In the genomic region with DNA sequence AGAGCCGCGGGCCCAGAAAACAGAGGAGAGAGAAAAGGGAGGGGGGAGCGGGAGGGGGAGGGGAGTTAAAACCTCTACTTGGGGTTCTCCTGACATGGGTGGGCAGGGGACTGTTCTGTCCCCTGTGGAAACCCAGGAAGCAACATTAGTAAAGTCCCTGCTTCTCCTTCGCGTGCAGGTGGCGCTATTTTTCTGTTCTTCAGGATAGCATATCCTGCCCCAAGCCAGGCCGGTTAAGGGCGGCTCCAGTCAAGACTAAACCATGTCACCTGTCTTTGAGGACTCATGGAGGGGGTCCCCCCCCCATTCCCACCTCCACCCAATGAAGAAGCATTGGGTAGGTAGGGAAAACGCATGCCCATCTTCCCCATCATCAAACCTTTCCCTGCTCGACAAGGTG, we compare ENCODE assay signal across 11 mouse cellular contexts.
DNase-seq lines count a peak whose midpoint lies in the region; ATAC-seq and TF ChIP-seq lines count a peak whose summit lies in the region.
"Had no signal": no experiment of that assay in that cellular context is flagged by ENCODE, and none has a peak within 500 bp of the region (broad histone marks: within the 10 kb centered on the region; RNA-seq: fewer than 3 reads in every experiment).

No protein-coding gene starts in this region.

- no peak overlapping the region for H3K9ac ChIP-seq in heart, embryonic 11.5 days (ENCODE audit: low read depth, low read length)
- no peak overlapping the region for H3K9ac ChIP-seq in liver, embryonic 14.5 days (replicated peaks)
- H3K9ac ChIP-seq in liver, embryonic 11.5 days (ENCODE audit: low read depth, low read length): no peak overlapping the region

- peak; percentile 22 for TF ChIP-seq CTCF in liver, embryonic 14.5 days (IDR thresholded peaks at IDR 0.05; ENCODE audit: low read depth)

- no peak overlapping the region for H3K4me3 ChIP-seq in heart, embryonic 11.5 days (ENCODE audit: low read depth, low read length)
- no peak overlapping the region for H3K4me3 ChIP-seq in liver, embryonic 14.5 days (ENCODE audit: insufficient read depth in 1 of 2, low read depth in 2 of 2, low read length in 2 of 2)
- H3K4me3 ChIP-seq in liver, embryonic 11.5 days (ENCODE audit: low read depth, low read length): no peak overlapping the region
- no peak overlapping the region for H3K4me3 ChIP-seq in limb, embryonic 10.5 days
- H3K4me3 ChIP-seq: forebrain, embryonic 10.5 days had no signal

- H3K9me3 ChIP-seq in heart, embryonic 11.5 days (replicated peaks; ENCODE audit: control insufficient read depth, low read length): no peaks in the 10 kb centered on the region
- no peaks in the 10 kb centered on the region for H3K9me3 ChIP-seq in liver, embryonic 14.5 days (ENCODE audit: control insufficient read depth, low read length)
- H3K9me3 ChIP-seq in liver, embryonic 11.5 days (ENCODE audit: control insufficient read depth, low read length): no peaks in the 10 kb centered on the region
- H3K9me3 ChIP-seq in limb, embryonic 10.5 days (replicated peaks): no peaks in the 10 kb centered on the region
- H3K9me3 ChIP-seq: forebrain, embryonic 10.5 days had no signal

- H3K36me3 ChIP-seq in heart, embryonic 11.5 days (ENCODE audit: control insufficient read depth, insufficient read depth, low read length): no peaks in the 10 kb centered on the region
- no peaks in the 10 kb centered on the region for H3K36me3 ChIP-seq in liver, embryonic 14.5 days (replicated peaks; ENCODE audit: control insufficient read depth, insufficient read depth, low read depth)
- H3K36me3 ChIP-seq in liver, embryonic 11.5 days (ENCODE audit: control insufficient read depth, insufficient read depth, low read length): no peaks in the 10 kb centered on the region
- no peaks in the 10 kb centered on the region for H3K36me3 ChIP-seq in limb, embryonic 10.5 days
- H3K36me3 ChIP-seq: forebrain, embryonic 10.5 days had no signal

- WGBS in heart, embryonic 11.5 days (ENCODE audit: insufficient replicate concordance): 32% methylated on average over 10 of the region's 10 CpGs
- 36% methylated on average over 9 of the region's 10 CpGs for WGBS in liver, embryonic 14.5 days (ENCODE audit: insufficient replicate concordance)
- 31% methylated on average over 10 of the region's 10 CpGs for WGBS in liver, embryonic 11.5 days
- 47% methylated on average over 10 of the region's 10 CpGs for WGBS in limb, embryonic 10.5 days

- no peak for DNase-seq in heart, postnatal 4 days
- DNase-seq in liver, embryonic 14.5 days (ENCODE audit: low read depth in 3 of 3, low spot score in 3 of 3): no peak
- no peak for DNase-seq in liver, embryonic 11.5 days (ENCODE audit: low spot score)
- DNase-seq in R1 (ENCODE audit: low read depth, low spot score): peak; percentile 27
- no peak for DNase-seq in limb, embryonic 10.5 days (ENCODE audit: low spot score)
- DNase-seq in frontal cortex, postnatal 25 days (ENCODE audit: low spot score in 2 of 2): no peak
- DNase-seq: cerebellum, postnatal 36 days had no signal

- H3K27ac ChIP-seq in heart, embryonic 11.5 days (ENCODE audit: low read depth, low read length): no peak overlapping the region
- no peak overlapping the region for H3K27ac ChIP-seq in liver, embryonic 14.5 days
- H3K27ac ChIP-seq in liver, embryonic 11.5 days (ENCODE audit: low read depth, low read length): no peak overlapping the region
- peak overlapping the region; percentile 1; the same call in 1 of the 2 replicates for H3K27ac ChIP-seq in limb, embryonic 10.5 days
- H3K27ac ChIP-seq: forebrain, embryonic 10.5 days; macrophage had no signal

- 0 out of 2 replicates have a peak, but pooled peaks cover 3% of the 10 kb centered on the region for H3K27me3 ChIP-seq in heart, embryonic 11.5 days (ENCODE audit: control insufficient read depth, insufficient read depth, low read length)
- no peaks in the 10 kb centered on the region for H3K27me3 ChIP-seq in liver, embryonic 14.5 days (ENCODE audit: control insufficient read depth, insufficient read depth, low read length)
- H3K27me3 ChIP-seq in liver, embryonic 11.5 days (replicated peaks; ENCODE audit: control insufficient read depth, insufficient read depth, low read length): peaks cover 9% of the 10 kb centered on the region
- H3K27me3 ChIP-seq in limb, embryonic 10.5 days (ENCODE audit: low read depth, poor library complexity, severe bottlenecking): peaks cover 18% of the 10 kb centered on the region

- no peaks in the 10 kb centered on the region for H3K4me1 ChIP-seq in heart, embryonic 11.5 days (ENCODE audit: control insufficient read depth, insufficient read depth, low read length)
- no peaks in the 10 kb centered on the region for H3K4me1 ChIP-seq in liver, embryonic 14.5 days (replicated peaks; ENCODE audit: control insufficient read depth in 2 of 2, insufficient read depth in 2 of 2, low read length in 1 of 2)
- H3K4me1 ChIP-seq in liver, embryonic 11.5 days (replicated peaks; ENCODE audit: control insufficient read depth, insufficient read depth, low read length): no peaks in the 10 kb centered on the region
- H3K4me1 ChIP-seq in limb, embryonic 10.5 days: peaks cover 17% of the 10 kb centered on the region
- H3K4me1 ChIP-seq: forebrain, embryonic 10.5 days had no signal

- peak overlapping the region; percentile 49 for H3K4me2 ChIP-seq in heart, embryonic 11.5 days
- H3K4me2 ChIP-seq in liver, embryonic 14.5 days (ENCODE audit: low read depth): no peak overlapping the region
- H3K4me2 ChIP-seq in liver, embryonic 11.5 days: no peak overlapping the region

- no peak for TF ChIP-seq EP300 in liver, embryonic 14.5 days (IDR thresholded peaks at IDR 0.05; ENCODE audit: low read depth)

- no peak for ATAC-seq in heart, embryonic 11.5 days (replicated peaks; ENCODE audit: insufficient number of reproducible peaks, low FRiP score, low TSS enrichment)
- ATAC-seq in liver, embryonic 14.5 days (ENCODE audit: insufficient read depth): no peak
- ATAC-seq in liver, embryonic 11.5 days (replicated peaks; ENCODE audit: low FRiP score): no peak
- no peak for ATAC-seq in megakaryocyte-erythroid progenitor cell, adult 5-6 weeks (replicated peaks; ENCODE audit: low FRiP score, low TSS enrichment, poor library complexity, severe bottlenecking)
